Mouse (Mus musculus) gastrocnemius, postnatal 25 days (tissue): ENCODE results near the gene Agpat2. TPM values are rescaled to one million over a fixed set of nuclear protein-coding genes. Genes with fewer than 3 reads are reported as not detected.

Source experiments
- microRNA-seq, 2 experiments: library from miRNA; unstranded; fragments of <30 nt; microRNA quantifications; one replicate each; pipeline ENCODE4 v1.2.0; 2021; ENCODE audit warnings: borderline replicate concordance in 2 of 2
- total RNA-seq, 2 experiments: library from RNA; stranded (reverse); gene quantifications; 1 replicate in 1 of 2; 2 replicates in 1 of 2; pipeline ENCODE4 v1.2.3; 2021

The Agpat2 gene
- total RNA-seq, 2 experiments from 2014 or later, result 3.0 to 14.6 TPM

Small RNAs within 50 kb of the gene (microRNA-seq; reads per million reads assigned to microRNA genes)
- gene Mir126a (0.74 to 2.4 reads per million in 2 experiments), gene Mir126b (0 reads per million in 2 experiments)

Other genes with a start within 250 kb of the Agpat2 start
- under 1 TPM; 0.46 to 0.56 TPM for gene Card9, start 243.5 kb downstream of the Agpat2 start, total RNA-seq
- 1 to 10 TPM; 5.7 to 5.9 TPM for gene Snapc4, start 223.8 kb downstream of the Agpat2 start, total RNA-seq
- 10 to 100 TPM; 24.9 to 27.3 TPM for gene Entr1, start 215.1 kb downstream of the Agpat2 start, total RNA-seq
- 100 to 1,000 TPM; 128 to 139 TPM for gene Pmpca, start 215.1 kb downstream of the Agpat2 start, total RNA-seq
- 1 to 10 TPM; 6.5 to 7.6 TPM for gene Inpp5e, start 195.2 kb downstream of the Agpat2 start, total RNA-seq
- gene Sec16a, start 159.2 kb downstream of the Agpat2 start, total RNA-seq, result 10 to 100 TPM; 22.0 to 23.9 TPM
- gene Notch1, start 87.8 kb downstream of the Agpat2 start, total RNA-seq, result 1 to 10 TPM; 7.0 to 9.2 TPM
- 10 to 100 TPM; 42.3 to 67.2 TPM for gene Egfl7, start 24.4 kb downstream of the Agpat2 start, total RNA-seq
- not detected for gene Gm20532, start 17.8 kb downstream of the Agpat2 start, total RNA-seq
- 1 to 10 TPM; 1.3 to 2.5 TPM for gene Fam69b, start 24.0 kb upstream of the Agpat2 start, total RNA-seq
- not detected for gene Lcn4, start 66.9 kb upstream of the Agpat2 start, total RNA-seq